Mouse (Mus musculus) brain, adult 10 weeks (tissue): ENCODE measurements around the gene Olfr44. TPM values are rescaled to one million over a fixed set of nuclear protein-coding genes. Genes with fewer than 3 reads are reported as not detected.

Experiments
- polyA plus RNA-seq: library from polyadenylated mRNA; stranded (reverse); fragments of 350-450 nt; fragmentation: Illumina TruSeq; extraction: RNeasy Lipid Tissue Mini Kit (QIAGEN cat#74804); gene quantifications from one replicate; pipeline ENCODE4 v1.2.3, GENCODE M21; 2015; ENCODE audit warnings: low read depth, low replicate concordance

Gene Olfr44
- polyA plus RNA-seq: not detected

DNA sequence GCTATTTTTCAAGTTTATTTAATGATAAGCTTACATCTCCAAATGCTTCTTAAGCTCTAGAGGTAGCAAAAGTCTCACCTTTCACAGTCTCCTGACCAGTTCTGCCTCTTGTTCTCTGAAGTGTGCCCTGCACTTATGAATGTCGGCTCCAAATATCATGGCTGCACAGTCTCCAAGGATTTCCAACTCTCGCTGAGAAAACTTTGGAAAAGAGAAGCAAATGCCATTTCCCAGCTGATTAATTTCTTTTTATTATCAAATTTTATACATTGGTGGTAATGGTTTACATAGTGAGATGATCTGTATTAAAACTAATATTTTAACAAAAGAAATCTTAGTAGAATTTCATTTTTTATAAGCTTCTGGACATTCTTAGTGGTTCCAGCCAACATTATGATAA, at the start of gene Olfr44:
TSS of gene Olfr44 (minus strand) at position 101 of the 400 bp plus-strand sequence.

DNA sequence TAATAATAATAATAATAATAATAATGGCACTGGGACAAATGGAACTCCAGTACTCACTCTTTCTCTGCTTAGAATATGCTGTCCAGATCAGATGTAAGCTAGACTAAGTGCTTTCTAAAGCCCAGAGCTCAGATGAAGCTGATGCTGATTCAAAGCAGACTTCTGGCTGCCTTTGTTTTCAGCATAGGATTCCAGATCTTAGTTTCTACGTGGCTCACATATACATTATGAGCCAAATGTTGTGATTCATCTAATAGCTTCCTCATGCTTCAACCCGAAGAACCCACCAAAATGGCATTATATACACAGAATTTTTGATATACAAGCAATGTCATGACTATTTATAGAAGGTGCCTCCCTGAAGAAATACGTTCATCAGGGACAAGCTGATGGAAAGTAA, 21.7 kb upstream of the Olfr44 start, which contains the start of gene Olfr957:
TSS of gene Olfr957 (minus strand) at position 279 of the 400 bp plus-strand sequence.

DNA sequence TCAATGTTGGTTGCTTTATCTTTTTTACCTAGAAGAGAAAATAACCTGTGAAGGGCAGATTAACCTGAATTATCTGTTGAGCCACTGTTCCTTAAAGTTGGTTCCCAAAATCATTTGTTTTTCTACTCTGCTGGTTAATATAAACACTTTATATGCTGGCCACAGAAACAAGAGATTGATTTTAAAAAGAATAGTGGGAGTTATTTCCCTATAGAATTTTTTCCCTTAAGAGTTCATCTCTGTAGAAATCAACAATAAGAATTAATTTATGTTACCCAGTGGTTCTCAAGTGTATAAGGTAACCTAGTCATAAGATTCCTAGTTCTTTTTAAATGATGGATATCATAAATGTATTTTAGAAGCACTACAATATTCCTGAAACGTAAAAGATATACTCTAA, 22.0 kb downstream of the Olfr44 start, which contains the start of gene Olfr955:
TSS of gene Olfr955 (minus strand) at position 101 of the 400 bp plus-strand sequence.

DNA sequence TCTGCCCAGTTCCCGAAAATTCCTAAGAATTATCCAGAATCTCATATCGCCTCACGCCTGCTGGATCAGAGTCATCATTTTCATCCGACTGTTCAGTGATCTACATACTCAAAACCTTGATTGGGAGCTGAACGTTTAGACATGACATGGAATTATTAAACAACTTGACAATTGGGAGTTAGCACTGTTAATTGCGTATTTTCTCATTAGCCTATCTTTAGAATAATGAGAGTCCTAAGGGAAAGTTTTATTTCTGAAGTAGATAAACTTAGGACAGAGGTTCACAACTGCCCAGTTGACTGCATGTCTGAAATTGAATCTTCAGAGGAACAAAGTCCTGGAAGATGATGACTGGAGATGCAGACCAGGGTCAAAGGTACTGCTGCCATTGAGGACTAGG, 37.4 kb downstream of the Olfr44 start, which contains the start of gene Olfr954:
TSS of gene Olfr954 (plus strand) at position 301 of the 400 bp plus-strand sequence.

Other genes starting within 250 kb of the Olfr44 start
- gene Olfr1537, start 244.0 kb downstream of the Olfr44 start, polyA plus RNA-seq: not detected
- not detected for gene Olfr945, start 217.2 kb downstream of the Olfr44 start, polyA plus RNA-seq
- gene Olfr948, start 167.9 kb downstream of the Olfr44 start, polyA plus RNA-seq: not detected
- not detected for gene Olfr951, start 106.6 kb downstream of the Olfr44 start, polyA plus RNA-seq
- not detected for gene Olfr952, start 66.8 kb downstream of the Olfr44 start, polyA plus RNA-seq
- gene Olfr954, start 37.3 kb downstream of the Olfr44 start, polyA plus RNA-seq: not detected
- not detected for gene Olfr955, start 22.1 kb downstream of the Olfr44 start, polyA plus RNA-seq
- not detected for gene Olfr957, start 21.8 kb upstream of the Olfr44 start, polyA plus RNA-seq
- not detected for gene Olfr958, start 60.1 kb upstream of the Olfr44 start, polyA plus RNA-seq
- gene Olfr959, start 81.6 kb upstream of the Olfr44 start, polyA plus RNA-seq: not detected
- 10.0 TPM for gene AW551984, start 110.4 kb upstream of the Olfr44 start, polyA plus RNA-seq
- not detected for gene Olfr148, start 116.7 kb upstream of the Olfr44 start, polyA plus RNA-seq
- gene Olfr960, start 127.4 kb upstream of the Olfr44 start, polyA plus RNA-seq: not detected
- gene Olfr961, start 151.1 kb upstream of the Olfr44 start, polyA plus RNA-seq: not detected
- not detected for gene Olfr963, start 173.2 kb upstream of the Olfr44 start, polyA plus RNA-seq
- not detected for gene Olfr149, start 213.1 kb upstream of the Olfr44 start, polyA plus RNA-seq
- gene Olfr965, start 217.4 kb upstream of the Olfr44 start, polyA plus RNA-seq: not detected
- gene Olfr150, start 237.0 kb upstream of the Olfr44 start, polyA plus RNA-seq: not detected